Mouse (Mus musculus) hindbrain, postnatal 0 days (tissue): ENCODE measurements around the gene Prpf19. TPM values are rescaled to one million over a fixed set of nuclear protein-coding genes. Genes with fewer than 3 reads are reported as not detected.

Source experiments
- ATAC-seq: fragments of 200-750 bp; cut with Nextera tagmentation; 2 replicates; pipeline ENCODE4 v1.8.0; 2017; ENCODE audit warnings: mild to moderate bottlenecking, moderate TSS enrichment, moderate library complexity
- DNase-seq: peaks from one replicate; pipeline ENCODE4 v3.0.0-alpha.2; 2015; ENCODE audit warnings: low spot score
- H3K27ac ChIP-seq: fragments of 300-500 bp; sonication (generic); 2 replicates; pipeline ENCODE4 v1.5.1; 2014; ENCODE audit warnings: mild to moderate bottlenecking
- H3K27me3 ChIP-seq: fragments of 300-500 bp; sonication (generic); 2 replicates; pipeline ENCODE4 v1.6.1; 2014; ENCODE audit warnings: low read length, mixed read lengths; ENCODE audit not compliant: insufficient read depth
- H3K36me3 ChIP-seq: fragments of 300-500 bp; sonication (generic); 2 replicates; pipeline ENCODE4 v1.6.1; 2014; ENCODE audit warnings: low read length, mixed read lengths; ENCODE audit not compliant: insufficient read depth
- H3K4me1 ChIP-seq: fragments of 300-500 bp; sonication (generic); 2 replicates; pipeline ENCODE4 v1.6.1; 2014; ENCODE audit warnings: antibody characterized with exemption, low read length, mixed read lengths; ENCODE audit not compliant: insufficient read depth
- H3K4me2 ChIP-seq: fragments of 300-500 bp; sonication (generic); 2 replicates; pipeline ENCODE4 v1.6.1; 2014; ENCODE audit warnings: low read depth, mild to moderate bottlenecking, low read length, moderate library complexity, mixed read lengths
- H3K4me3 ChIP-seq: fragments of 300-500 bp; sonication (generic); 2 replicates; pipeline ENCODE4 v1.5.1; 2014; ENCODE audit warnings: low read length
- H3K9ac ChIP-seq: fragments of 300-500 bp; sonication (generic); replicated peaks from 2 replicates; pipeline ENCODE4 v1.6.1; 2014; ENCODE audit warnings: mild to moderate bottlenecking, low read length, moderate library complexity, mixed read lengths
- H3K9me3 ChIP-seq: fragments of 300-500 bp; sonication (generic); 2 replicates; pipeline ENCODE4 v1.6.1; 2016; ENCODE audit warnings: low read length, mixed read lengths
- CTCF ChIP-seq: IDR thresholded peaks from 2 replicates; pipeline ENCODE4 v1.5.1; 2016; ENCODE audit warnings: antibody characterized with exemption, control low read depth, low read depth
- WGBS: fragments of 180-500 bp; shearing (Covaris S2); extraction: QIAGEN DNeasy Blood & Tissue Kit; methylation state at CpG from one replicate; pipeline ENCODE4 v1.1.7; 2014; 5-methylcytosine and 5-hydroxymethylcytosine counted together
- polyA plus RNA-seq: library from polyadenylated mRNA; unstranded; fragments of >200 nt; fragmentation: Nextera tagmentation; extraction: Ambion mirVana; gene quantifications from 2 replicates; pipeline ENCODE4 v1.2.1, GENCODE M21; 2015
- total RNA-seq: library from RNA; depleted of rRNA; stranded (reverse); fragments of >200 nt; gene quantifications from 2 replicates; pipeline ENCODE4 v1.2.3, GENCODE M21; 2014

Prpf19 gene
- total and polyA plus RNA-seq, 2 experiments from 2014 or later: 40.3 to 351 TPM

DNA sequence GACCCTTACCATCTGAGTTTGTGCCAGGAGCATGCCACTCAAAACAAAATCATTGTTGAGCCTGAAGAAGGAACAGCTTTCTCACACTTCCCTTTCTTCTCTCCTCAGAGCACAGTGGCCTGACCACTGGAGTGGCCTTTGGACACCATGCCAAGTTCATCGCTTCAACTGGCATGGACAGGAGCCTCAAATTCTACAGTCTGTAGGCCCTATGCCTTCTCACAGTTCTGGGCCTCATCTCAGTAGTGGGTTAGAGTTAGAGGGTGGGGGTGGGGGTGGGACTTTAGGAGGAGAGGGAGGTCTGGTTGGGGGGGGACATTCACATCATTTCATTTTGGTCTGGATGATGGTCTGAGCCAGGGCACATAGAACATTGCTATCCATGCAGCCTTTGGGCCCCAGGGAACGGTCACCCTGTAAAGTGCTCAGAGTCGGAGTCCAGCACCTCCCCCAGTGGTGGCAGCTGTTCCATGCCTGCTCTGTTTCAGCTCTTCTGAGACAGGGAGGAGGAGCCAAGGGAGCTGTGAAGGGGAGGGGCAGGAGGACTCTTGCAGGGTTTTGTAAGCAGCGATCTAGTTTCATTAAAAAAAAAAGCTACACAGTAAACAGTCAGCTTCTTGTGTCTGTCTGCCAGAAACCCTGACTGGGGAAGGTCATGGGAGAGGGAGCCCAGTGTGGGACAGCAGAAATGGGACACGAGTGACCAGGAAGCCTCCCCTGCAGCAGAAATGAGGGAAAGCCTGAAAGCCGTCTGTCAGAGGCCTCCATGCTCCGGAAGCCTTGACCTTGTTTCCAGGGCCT, 10.1 kb downstream of the Prpf19 start:
- WGBS: 52% methylated on average over 7 of the region's 7 CpGs
- H3K27me3 ChIP-seq: no peaks in the 10 kb centered on the region
- H3K36me3 ChIP-seq: peaks cover 66% of the 10 kb centered on the region
- ATAC-seq (peak; percentile 72), DNase-seq (peak; percentile 42)
- H3K4me2 ChIP-seq: no peak overlapping the region
- H3K27ac ChIP-seq: peak overlapping the region; percentile 68
- no peak overlapping the region for H3K9ac ChIP-seq
- H3K9me3 ChIP-seq: no peaks in the 10 kb centered on the region
- no peak for TF ChIP-seq CTCF
- no peak overlapping the region for H3K4me3 ChIP-seq
- no peaks in the 10 kb centered on the region for H3K4me1 ChIP-seq

DNA sequence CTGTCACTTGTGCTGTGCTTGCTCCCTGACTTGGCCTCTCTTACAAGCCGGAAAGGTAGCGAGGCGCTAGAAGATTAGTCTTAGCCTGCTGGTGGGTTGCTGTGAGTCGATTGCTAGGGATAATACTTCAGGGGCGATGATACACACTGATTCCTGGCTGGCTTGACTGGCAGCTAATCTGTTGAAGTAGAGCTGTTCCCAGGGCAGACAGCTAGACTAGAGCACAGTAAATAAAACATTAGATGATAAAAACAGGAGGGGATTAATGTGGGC, 10.6 kb downstream of the Prpf19 start:
- Histone ChIP-seq H3K9me3 (no peaks in the 10 kb centered on the region), H3K27ac (peak overlapping the region; percentile 68), H3K9ac (no peak overlapping the region), H3K4me3 (no peak overlapping the region), H3K4me2 (no peak overlapping the region), H3K36me3 (peaks cover 60% of the 10 kb centered on the region), H3K27me3 (no peaks in the 10 kb centered on the region), H3K4me1 (no peaks in the 10 kb centered on the region)
- WGBS: 74% methylated on average over 5 of the region's 5 CpGs
- no peak for TF ChIP-seq CTCF
- DNase-seq (peak; percentile 4), ATAC-seq (no peak)

- 55% methylated on average over 3 of the region's 3 CpGs for WGBS
- no peak overlapping the region for H3K27ac ChIP-seq
- TF ChIP-seq CTCF: peak; percentile 88
- peaks cover 38% of the 10 kb centered on the region for H3K36me3 ChIP-seq
- H3K4me2 ChIP-seq: no peak overlapping the region
- H3K9me3 ChIP-seq: no peaks in the 10 kb centered on the region
- no peaks in the 10 kb centered on the region for H3K27me3 ChIP-seq
- peak; percentile 74 for DNase-seq
- ATAC-seq: peak; percentile 52
- H3K9ac ChIP-seq: no peak overlapping the region
- H3K4me3 ChIP-seq: no peak overlapping the region
- H3K4me1 ChIP-seq: no peaks in the 10 kb centered on the region
Measured at GRCm38 (mm10) chr19:10907891-10908290, 12.9 kb downstream of the Prpf19 start.

- DNase-seq: no peak
- Histone ChIP-seq H3K9ac (no peak overlapping the region), H3K4me2 (no peak overlapping the region), H3K27ac (no peak overlapping the region), H3K9me3 (no peaks in the 10 kb centered on the region), H3K4me1 (no peaks in the 10 kb centered on the region), H3K27me3 (no peaks in the 10 kb centered on the region), H3K36me3 (peaks cover 25% of the 10 kb centered on the region), H3K4me3 (no peak overlapping the region)
- no peak for ATAC-seq
- WGBS: 86% methylated on average over 6 of the region's 6 CpGs
- no peak for TF ChIP-seq CTCF
Measured at GRCm38 (mm10) chr19:10909087-10909721, 14.2 kb downstream of the Prpf19 start.

- no peaks in the 10 kb centered on the region for H3K4me1 ChIP-seq
- H3K9ac ChIP-seq: no peak overlapping the region
- no peaks in the 10 kb centered on the region for H3K27me3 ChIP-seq
- no peaks in the 10 kb centered on the region for H3K9me3 ChIP-seq
- H3K27ac ChIP-seq: no peak overlapping the region
- no peak for ATAC-seq
- DNase-seq: no peak
- no peaks in the 10 kb centered on the region for H3K36me3 ChIP-seq
- TF ChIP-seq CTCF: no peak
- no peak overlapping the region for H3K4me2 ChIP-seq
- 66% methylated on average over 7 of the region's 7 CpGs for WGBS
- no peak overlapping the region for H3K4me3 ChIP-seq
Measured at GRCm38 (mm10) chr19:10914291-10914690, 19.3 kb downstream of the Prpf19 start.

DNA sequence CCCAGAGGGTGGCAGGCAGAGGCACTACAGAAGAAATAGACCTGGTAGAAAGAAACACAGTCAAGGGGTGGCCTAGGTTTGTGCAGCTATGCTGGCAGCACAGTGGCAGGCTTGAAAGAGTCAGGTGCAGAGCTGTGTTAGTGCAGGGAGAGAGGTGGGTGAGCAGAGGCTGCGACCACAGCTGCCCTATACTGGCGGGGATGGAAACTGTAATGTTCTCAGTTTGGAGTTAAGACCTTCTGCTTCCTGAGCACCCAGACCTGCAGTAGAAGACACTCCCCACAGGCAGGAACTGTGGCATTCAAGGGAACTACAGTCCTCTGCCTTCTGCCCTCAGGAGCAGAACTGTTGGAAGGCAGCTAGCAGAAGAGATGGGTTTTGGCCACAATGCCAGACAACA, 19.8 kb downstream of the Prpf19 start:
- H3K4me1 ChIP-seq: no peaks in the 10 kb centered on the region
- H3K27ac ChIP-seq: no peak overlapping the region
- no peak overlapping the region for H3K4me2 ChIP-seq
- no peak for TF ChIP-seq CTCF
- no peaks in the 10 kb centered on the region for H3K36me3 ChIP-seq
- H3K9me3 ChIP-seq: no peaks in the 10 kb centered on the region
- DNase-seq (no peak), ATAC-seq (no peak)
- H3K4me3 ChIP-seq: no peak overlapping the region
- WGBS: 71% methylated on average over 2 of the region's 2 CpGs
- H3K9ac ChIP-seq: no peak overlapping the region
- no peaks in the 10 kb centered on the region for H3K27me3 ChIP-seq

DNA sequence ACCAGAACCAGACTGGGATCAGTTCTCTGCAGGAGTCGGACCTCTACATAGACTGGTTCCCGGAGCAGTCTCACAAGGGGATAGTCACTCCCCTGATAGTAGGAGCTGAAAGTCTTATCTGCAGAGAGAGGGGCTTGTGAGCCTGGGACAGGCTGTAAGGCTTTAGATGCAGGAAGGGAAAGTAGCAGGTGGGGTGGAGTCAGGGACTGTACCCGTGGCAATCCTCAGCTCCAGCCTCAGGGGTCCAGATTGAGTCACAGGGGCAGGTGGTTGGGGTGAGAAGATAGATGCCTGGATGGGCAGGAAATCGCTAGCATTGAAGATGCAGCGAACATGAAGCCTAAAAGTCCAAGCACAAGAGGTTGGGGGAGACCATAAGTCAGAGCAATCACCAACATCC, 21.5 kb downstream of the Prpf19 start:
- no peak overlapping the region for H3K27ac ChIP-seq
- DNase-seq: no peak
- no peak overlapping the region for H3K4me2 ChIP-seq
- H3K27me3 ChIP-seq: no peaks in the 10 kb centered on the region
- no peak for TF ChIP-seq CTCF
- H3K9me3 ChIP-seq: no peaks in the 10 kb centered on the region
- WGBS: 71% methylated on average over 5 of the region's 5 CpGs
- no peak overlapping the region for H3K9ac ChIP-seq
- ATAC-seq: no peak
- no peaks in the 10 kb centered on the region for H3K36me3 ChIP-seq
- no peak overlapping the region for H3K4me3 ChIP-seq
- no peaks in the 10 kb centered on the region for H3K4me1 ChIP-seq
